Mouse (Mus musculus) adipose tissue, adult 10 weeks (tissue): ENCODE results near the gene 2510002D24Rik. TPM values are rescaled to one million over a fixed set of nuclear protein-coding genes. Genes with fewer than 3 reads are reported as not detected.

Source experiments
- polyA plus RNA-seq: library from polyadenylated mRNA; stranded (reverse); fragments of 350-450 nt; fragmentation: Illumina TruSeq; extraction: RNeasy Lipid Tissue Mini Kit (QIAGEN cat#74804); gene quantifications from one replicate; pipeline ENCODE4 v1.2.3, GENCODE M21; 2014; ENCODE audit warnings: low read depth, low replicate concordance

The 2510002D24Rik gene
- 29.8 TPM for polyA plus RNA-seq

DNA sequence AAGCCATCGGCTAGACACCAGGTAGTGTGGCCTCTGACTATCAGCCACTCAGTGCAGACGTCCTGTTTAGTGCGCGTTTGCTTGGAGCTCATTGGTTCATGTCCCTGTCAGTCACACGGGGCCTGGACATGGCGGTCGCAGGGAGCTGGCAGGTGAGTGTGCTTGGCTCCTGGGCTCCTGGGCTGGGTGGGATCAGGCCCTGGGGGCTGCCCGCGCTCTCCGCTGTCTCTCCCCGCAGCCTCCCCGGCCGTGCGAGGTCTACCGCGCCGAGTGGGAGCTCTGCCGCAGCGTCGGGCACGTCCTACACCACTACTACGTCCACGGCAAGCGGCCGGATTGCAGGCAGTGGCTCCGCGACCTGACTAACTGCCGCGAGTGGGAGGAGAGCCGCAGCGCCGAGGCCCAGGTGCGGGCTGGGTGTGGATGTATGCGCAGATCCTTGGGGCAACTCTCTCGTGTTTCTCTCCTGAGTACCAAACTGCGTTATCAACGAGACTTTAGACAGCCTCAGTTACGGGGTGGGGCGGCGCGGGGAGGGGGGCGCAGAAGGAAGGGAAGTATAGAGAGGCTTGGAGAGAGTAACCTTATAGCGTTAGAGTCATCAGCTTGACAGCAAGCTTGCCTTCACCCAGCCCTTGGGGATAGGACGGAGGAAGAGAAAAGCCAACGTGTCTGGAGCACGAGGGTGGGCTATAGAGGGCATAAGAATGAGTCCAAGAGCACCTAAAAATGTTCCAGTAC, at the start of gene 2510002D24Rik, which contains the start of gene Gm28539:
Gene 2510002D24Rik (plus strand): TSS at position 111 of the 741 bp plus-strand sequence.
Gene Gm28539 (plus strand): TSS at position 117 of the 741 bp plus-strand sequence.

DNA sequence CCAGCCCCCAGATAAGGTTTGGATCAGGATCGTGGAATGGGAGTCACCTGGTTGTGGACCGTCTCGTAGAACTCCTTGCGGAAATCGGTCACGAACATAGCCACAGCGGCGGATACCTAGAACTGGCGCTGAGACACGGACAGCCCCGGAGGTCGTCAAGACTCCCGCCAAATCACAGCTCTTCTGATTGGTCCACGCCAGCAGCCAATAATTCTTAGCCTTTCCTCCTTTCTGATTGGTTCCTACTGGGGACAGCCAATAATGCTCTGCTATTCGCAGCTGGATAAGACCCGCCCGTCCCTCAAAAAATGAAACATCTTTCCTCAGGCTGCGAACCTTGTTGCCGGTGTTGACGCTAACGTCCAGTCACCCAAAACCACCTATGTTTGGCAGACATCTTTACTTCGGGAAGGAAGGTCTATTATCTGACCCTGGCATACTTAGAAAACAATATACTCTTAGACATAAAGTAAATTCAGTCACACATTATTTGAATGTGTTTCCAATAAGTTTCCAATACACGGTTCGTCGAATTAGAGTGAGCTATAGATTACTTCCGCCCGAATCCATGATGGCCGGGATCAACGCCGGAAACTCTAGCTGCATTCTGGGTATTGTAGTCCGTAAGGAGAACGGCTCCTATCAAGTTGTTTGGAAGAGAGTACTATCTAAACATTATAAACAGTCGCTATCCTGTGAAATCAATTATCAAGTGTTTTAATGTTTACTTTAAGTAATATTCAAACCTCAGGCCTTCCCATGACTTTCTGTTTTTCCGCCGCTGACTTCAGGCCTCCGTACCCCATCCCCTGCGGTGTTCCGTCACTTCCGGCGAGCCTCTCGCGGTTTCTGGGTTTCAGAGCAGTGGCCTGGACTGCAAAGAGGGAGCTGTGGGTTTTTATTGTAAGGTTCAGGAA, 24.7 kb upstream of the 2510002D24Rik start, which contains the start of the genes Ufd1 and Cdc45:
Gene Ufd1 (plus strand): TSS at position 312 of the 917 bp plus-strand sequence.
Gene Cdc45 (minus strand): TSS at position 520 of the 917 bp plus-strand sequence.

DNA sequence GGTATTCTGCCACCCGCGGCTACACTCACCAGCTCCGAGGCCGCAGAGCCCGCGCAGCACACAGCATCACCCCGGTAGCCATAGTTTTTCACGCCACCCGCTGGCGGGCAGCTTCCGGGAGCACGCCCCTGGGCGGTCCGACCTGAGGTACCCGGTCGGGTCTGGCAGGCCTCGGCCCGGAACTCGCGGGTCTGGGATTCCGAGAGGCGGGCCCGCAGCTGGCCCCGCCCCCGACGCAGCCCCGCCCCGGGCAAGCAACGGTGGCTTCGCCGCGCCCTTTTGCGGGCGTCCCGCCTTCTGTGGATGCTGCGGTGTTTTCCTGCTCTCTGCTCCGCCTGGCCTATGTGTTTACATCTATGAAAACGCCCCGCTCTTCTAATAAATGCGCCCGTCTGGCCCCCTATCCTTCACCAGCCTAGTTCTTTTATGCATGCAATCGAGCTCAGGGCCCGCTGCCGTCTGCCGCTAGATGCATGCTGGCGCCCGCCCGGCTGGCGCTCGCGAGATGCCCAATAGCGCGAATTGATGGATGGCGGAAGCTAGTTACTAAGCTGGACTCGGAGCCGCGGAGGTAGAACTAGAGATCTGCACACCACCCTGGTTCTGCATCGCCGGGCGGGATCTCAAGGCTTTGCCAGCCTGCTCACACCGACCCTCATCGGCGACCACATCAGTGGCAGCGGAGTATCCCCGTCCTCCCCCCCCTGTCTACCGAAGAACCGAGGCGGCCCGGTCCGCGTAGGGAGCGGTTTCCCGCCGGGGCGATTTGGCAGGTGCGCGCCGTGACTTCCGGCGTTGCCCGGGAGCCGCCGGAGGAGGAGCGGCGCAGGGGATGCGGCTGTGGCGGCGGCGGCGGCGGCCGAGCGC, 40.3 kb downstream of the 2510002D24Rik start, which contains the start of the genes Mrpl40 and Hira:
Gene Mrpl40 (minus strand): TSS at position 421 of the 867 bp plus-strand sequence.
Gene Hira (plus strand): TSS at position 596 of the 867 bp plus-strand sequence.

Other genes with a start within 250 kb of the 2510002D24Rik start
- gene Tbx1, start 245.9 kb upstream of the 2510002D24Rik start, polyA plus RNA-seq: 0.97 TPM
- not detected for gene Gp1bb, start 214.2 kb upstream of the 2510002D24Rik start, polyA plus RNA-seq
- 4.1 TPM for gene Gm49601, start 210.2 kb upstream of the 2510002D24Rik start, polyA plus RNA-seq
- gene Sept5, start 206.6 kb upstream of the 2510002D24Rik start, polyA plus RNA-seq: 12.1 TPM
- gene Cldn5, start 59.7 kb upstream of the 2510002D24Rik start, polyA plus RNA-seq: 57.1 TPM
- 67.3 TPM for gene Ufd1, start 24.8 kb upstream of the 2510002D24Rik start, polyA plus RNA-seq
- gene Cdc45, start 24.6 kb upstream of the 2510002D24Rik start, polyA plus RNA-seq: 5.4 TPM
- 1.3 TPM for gene Gm28539, start within 50 bp of the 2510002D24Rik start, polyA plus RNA-seq
- gene Mrpl40, start 40.3 kb downstream of the 2510002D24Rik start, polyA plus RNA-seq: 41.3 TPM
- gene Hira, start 40.5 kb downstream of the 2510002D24Rik start, polyA plus RNA-seq: 32.9 TPM